Mouse (Mus musculus) intestine, embryonic 14.5 days (tissue): ENCODE data around the gene Kng2. TPM values are rescaled to one million over a fixed set of nuclear protein-coding genes. Genes with fewer than 3 reads are reported as not detected.
"Not testable (repeated sequence)": the region's sequence is repeated elsewhere in the genome, so short reads cannot be mapped to it uniquely, and the experiment has no call there.

Experiments used
- ATAC-seq: fragments of 200-750 bp; cut with Nextera tagmentation; replicated peaks from 2 replicates; pipeline ENCODE4 v1.8.0; 2017; ENCODE audit warnings: low read depth, moderate number of reproducible peaks, moderate TSS enrichment, moderate library complexity; ENCODE audit not compliant: low FRiP score, low TSS enrichment
- DNase-seq: peaks from one replicate; pipeline ENCODE4 v3.0.0-alpha.2; 2018; ENCODE audit warnings: low spot score
- H3K27ac ChIP-seq: fragments of 300-500 bp; sonication (generic); 2 replicates; pipeline ENCODE4 v1.5.1; 2014; ENCODE audit warnings: low read depth, mild to moderate bottlenecking, control low read depth
- H3K27me3 ChIP-seq: fragments of 300-500 bp; sonication (generic); replicated peaks from 2 replicates; pipeline ENCODE4 v1.6.1; 2014; ENCODE audit warnings: low read length, control low read depth; ENCODE audit not compliant: control insufficient read depth, insufficient read depth
- H3K36me3 ChIP-seq: fragments of 300-500 bp; sonication (generic); 2 replicates; pipeline ENCODE4 v1.6.1; 2014; ENCODE audit warnings: low read length, control low read depth; ENCODE audit not compliant: control insufficient read depth, insufficient read depth
- H3K4me1 ChIP-seq: fragments of 300-500 bp; sonication (generic); replicated peaks from 2 replicates; pipeline ENCODE4 v1.6.1; 2014; ENCODE audit warnings: low read length, control low read depth, mixed read lengths; ENCODE audit not compliant: control insufficient read depth, insufficient read depth
- H3K4me2 ChIP-seq: fragments of 300-500 bp; sonication (generic); 2 replicates; pipeline ENCODE4 v1.6.1; 2014; ENCODE audit warnings: low read length
- H3K4me3 ChIP-seq: fragments of 300-500 bp; sonication (generic); 2 replicates; pipeline ENCODE4 v1.5.1; 2014; ENCODE audit warnings: low read depth, low read length, control low read depth, mixed read lengths
- H3K9ac ChIP-seq: fragments of 300-500 bp; sonication (generic); 2 replicates; pipeline ENCODE4 v1.6.1; 2014; ENCODE audit warnings: mild to moderate bottlenecking, low read length
- H3K9me3 ChIP-seq: fragments of 300-500 bp; sonication (generic); 2 replicates; pipeline ENCODE4 v1.6.1; 2016; ENCODE audit warnings: low read length, control low read depth; ENCODE audit not compliant: control insufficient read depth
- WGBS: fragments of 180-500 bp; shearing (Covaris S2); extraction: QIAGEN DNeasy Blood & Tissue Kit; methylation state at CpG from one replicate; pipeline ENCODE4 v1.1.7; 2014; 5-methylcytosine and 5-hydroxymethylcytosine counted together
- polyA plus RNA-seq: library from polyadenylated mRNA; unstranded; fragments of >200 nt; fragmentation: Nextera tagmentation; extraction: Ambion mirVana; gene quantifications from 2 replicates; pipeline ENCODE4 v1.2.1, GENCODE M21; 2014

Kng2 gene
- polyA plus RNA-seq = not detected in 2 replicates

GRCm38 (mm10) chr16:23028966-23029600 is at the start of gene Kng2:
Gene Kng2, minus strand, starts transcription at chr16:23029482.
- not testable (repeated sequence) for DNase-seq, H3K27me3 ChIP-seq, H3K4me3 ChIP-seq, H3K4me2 ChIP-seq, H3K9me3 ChIP-seq, H3K36me3 ChIP-seq, H3K4me1 ChIP-seq, H3K27ac ChIP-seq, H3K9ac ChIP-seq, ATAC-seq
- 82% methylated on average over 3 of the region's 3 CpGs for WGBS

GRCm38 (mm10) chr16:23077516-23077915 is 48.2 kb upstream of the Kng2 start:
- H3K36me3 ChIP-seq, H3K4me2 ChIP-seq, H3K9me3 ChIP-seq, H3K27me3 ChIP-seq, H3K4me3 ChIP-seq, ATAC-seq, H3K27ac ChIP-seq, H3K4me1 ChIP-seq, DNase-seq, H3K9ac ChIP-seq: not testable (repeated sequence)
- WGBS = 85% methylated on average over 6 of the region's 6 CpGs

- DNase-seq = peak; percentile 37
- not testable (repeated sequence) for H3K27me3 ChIP-seq, ATAC-seq, H3K4me3 ChIP-seq, H3K4me2 ChIP-seq, H3K4me1 ChIP-seq, H3K9me3 ChIP-seq, H3K9ac ChIP-seq, H3K27ac ChIP-seq, H3K36me3 ChIP-seq
- WGBS = 90% methylated on average over 5 of the region's 5 CpGs
Observed at GRCm38 (mm10) chr16:23060781-23061325, 31.6 kb upstream of the Kng2 start.

GRCm38 (mm10) chr16:23059630-23060029 is 30.3 kb upstream of the Kng2 start:
- WGBS = 73% methylated on average over 4 of the region's 4 CpGs
- ATAC-seq, H3K27ac ChIP-seq: not testable (repeated sequence)

GRCm38 (mm10) chr16:23057668-23058447 is 28.6 kb upstream of the Kng2 start, which contains the start of gene Kng1:
Gene Kng1, plus strand, starts transcription at chr16:23057865.
- H3K36me3 ChIP-seq, H3K27ac ChIP-seq, H3K9me3 ChIP-seq, H3K4me1 ChIP-seq, H3K4me3 ChIP-seq, H3K9ac ChIP-seq, ATAC-seq, H3K4me2 ChIP-seq, H3K27me3 ChIP-seq: not testable (repeated sequence)
- 78% methylated on average over 1 of the region's 1 CpGs for WGBS
- peak; percentile 4 for DNase-seq

More at GRCm38 (mm10) chr16:23059630-23060029, 30.3 kb upstream of the Kng2 start:
- DNase-seq = peak; percentile 23
- H3K4me1 ChIP-seq, H3K9me3 ChIP-seq, H3K36me3 ChIP-seq, H3K4me3 ChIP-seq, H3K27me3 ChIP-seq, H3K4me2 ChIP-seq, H3K9ac ChIP-seq: not testable (repeated sequence)

GRCm38 (mm10) chr16:23046319-23046718 is 17.0 kb upstream of the Kng2 start:
- H3K36me3 ChIP-seq = no peaks in the 10 kb centered on the region
- no peaks in the 10 kb centered on the region for H3K9me3 ChIP-seq
- DNase-seq (no peak), ATAC-seq (no peak)
- no peak overlapping the region for H3K4me3 ChIP-seq
- no peaks in the 10 kb centered on the region for H3K27me3 ChIP-seq
- no peaks in the 10 kb centered on the region for H3K4me1 ChIP-seq
- no peak overlapping the region for H3K27ac ChIP-seq
- H3K9ac ChIP-seq = no peak overlapping the region
- no peak overlapping the region for H3K4me2 ChIP-seq
- 61% methylated on average over 5 of the region's 5 CpGs for WGBS

- no peak for ATAC-seq
- no peaks in the 10 kb centered on the region for H3K36me3 ChIP-seq
- H3K9ac ChIP-seq = no peak overlapping the region
- H3K9me3 ChIP-seq = no peaks in the 10 kb centered on the region
- H3K4me1 ChIP-seq = no peaks in the 10 kb centered on the region
- H3K4me3 ChIP-seq = no peak overlapping the region
- H3K27ac ChIP-seq = no peak overlapping the region
- 24% methylated on average over 4 of the region's 4 CpGs for WGBS
- no peaks in the 10 kb centered on the region for H3K27me3 ChIP-seq
- DNase-seq = no peak
- H3K4me2 ChIP-seq = no peak overlapping the region
Observed at GRCm38 (mm10) chr16:23040876-23041275, 11.6 kb upstream of the Kng2 start.

GRCm38 (mm10) chr16:23039281-23039680 is 10.0 kb upstream of the Kng2 start:
- H3K27ac ChIP-seq = no peak overlapping the region
- H3K9me3 ChIP-seq = no peaks in the 10 kb centered on the region
- no peak overlapping the region for H3K4me2 ChIP-seq
- 93% methylated on average over 4 of the region's 4 CpGs for WGBS
- no peaks in the 10 kb centered on the region for H3K27me3 ChIP-seq
- DNase-seq (no peak), ATAC-seq (no peak)
- no peaks in the 10 kb centered on the region for H3K4me1 ChIP-seq
- no peak overlapping the region for H3K9ac ChIP-seq
- no peak overlapping the region for H3K4me3 ChIP-seq
- H3K36me3 ChIP-seq = no peaks in the 10 kb centered on the region
